Mouse (Mus musculus): ENCODE data around the gene Mcpt9.
A peak's percentile ranks its signal among the peaks of the same experiment; 100 is the strongest.
"Not testable (repeated sequence)": the region's sequence is repeated elsewhere in the genome, so short reads cannot be mapped to it uniquely, and the experiment has no call there.

The Mcpt9 gene

DNA sequence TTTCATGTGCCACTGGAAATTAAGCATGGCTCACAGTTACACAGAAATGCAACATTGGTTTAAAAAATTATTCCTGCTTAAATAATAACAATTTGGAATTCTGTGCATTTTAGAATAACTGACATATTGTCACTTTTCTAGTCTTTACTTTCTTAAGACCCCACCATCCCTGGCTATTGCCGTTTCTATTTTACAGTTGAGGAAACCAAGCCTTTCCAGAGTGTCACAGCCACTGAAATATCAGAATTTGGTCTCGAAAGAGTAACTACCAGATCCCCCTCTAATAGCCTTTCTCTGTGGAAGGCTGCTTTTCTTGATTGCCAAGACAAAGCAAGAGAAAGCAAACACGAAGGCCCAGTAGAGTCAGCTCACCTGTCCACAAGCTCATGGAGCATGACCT lies at the start of gene Mcpt9:
Gene Mcpt9, minus strand, starts transcription at position 101 of the 400 bp plus-strand sequence.
- not testable (repeated sequence) for DNase-seq (ENCODE audit: low read depth)

DNA sequence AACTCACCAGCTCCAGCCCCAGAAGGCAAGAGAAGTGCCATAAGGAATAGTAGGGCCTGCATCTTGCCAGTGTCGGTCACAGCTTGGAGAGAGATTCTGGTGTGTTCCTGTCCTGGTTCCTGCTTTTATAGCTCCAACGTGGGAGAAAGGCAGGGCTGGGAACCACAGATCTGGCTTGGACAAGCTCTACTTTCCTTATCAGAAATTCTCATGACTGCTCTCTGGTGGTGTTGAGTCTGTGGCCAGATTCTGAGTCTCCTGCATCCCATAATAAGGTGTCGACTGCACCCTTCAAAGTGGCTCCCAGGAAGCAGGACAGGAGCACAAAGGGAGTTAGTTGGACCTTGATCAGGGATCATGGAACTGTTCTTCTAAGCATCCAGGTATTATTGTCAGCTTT lies 31.9 kb upstream of the Mcpt9 start, which contains the start of gene Mcpt4:
Gene Mcpt4, minus strand, starts transcription at position 101 of the 400 bp plus-strand sequence.
- DNase-seq (ENCODE audit: low read depth), result not testable (repeated sequence)

DNA sequence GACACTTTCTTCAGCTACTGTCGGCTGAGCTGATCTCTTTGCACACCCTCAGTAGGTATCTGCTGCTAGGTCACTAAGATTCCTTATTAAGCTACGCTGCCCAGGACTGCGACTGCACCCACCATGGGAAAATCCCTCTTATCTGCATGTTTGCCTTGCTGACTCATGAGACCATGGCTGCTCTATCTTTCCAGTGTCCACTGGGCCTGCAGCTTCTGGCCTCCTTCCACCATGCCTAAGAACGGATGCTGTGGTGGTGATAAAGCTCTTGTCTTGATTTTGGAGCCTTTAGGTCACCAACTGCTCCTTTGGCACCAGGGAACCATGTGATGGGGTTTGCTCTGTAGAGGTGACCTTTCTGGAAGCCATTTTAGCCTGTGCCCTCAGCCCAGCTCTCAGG lies 27.4 kb upstream of the Mcpt9 start:
- DNase-seq (ENCODE audit: low read depth), result no peak

GRCm38 (mm10) chr14:56055408-56055807 lies 25.1 kb upstream of the Mcpt9 start:
- DNase-seq (ENCODE audit: low read depth), result no peak

DNA sequence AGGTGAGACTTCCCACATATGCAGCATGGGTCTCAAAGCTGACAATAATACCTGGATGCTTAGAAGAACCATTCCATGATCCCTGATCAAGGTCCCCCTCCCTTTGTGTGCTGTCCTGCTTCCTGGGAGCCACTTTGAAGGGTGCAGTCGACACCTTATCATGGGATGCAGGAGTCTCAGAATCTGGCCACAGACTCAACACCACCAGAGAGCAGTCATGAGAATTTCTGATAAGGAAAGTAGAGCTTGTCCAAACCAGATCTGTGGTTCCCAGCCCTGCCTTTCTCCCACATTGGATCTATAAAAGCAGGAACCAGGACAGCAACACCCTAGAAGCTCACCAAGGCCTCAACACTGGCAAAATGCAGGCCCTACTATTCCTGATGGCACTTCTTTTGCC lies 11.5 kb upstream of the Mcpt9 start, which contains the start of gene Mcpt2:
Gene Mcpt2, plus strand, starts transcription at position 250 of the 400 bp plus-strand sequence.
- not testable (repeated sequence) for DNase-seq (ENCODE audit: low read depth)

DNA sequence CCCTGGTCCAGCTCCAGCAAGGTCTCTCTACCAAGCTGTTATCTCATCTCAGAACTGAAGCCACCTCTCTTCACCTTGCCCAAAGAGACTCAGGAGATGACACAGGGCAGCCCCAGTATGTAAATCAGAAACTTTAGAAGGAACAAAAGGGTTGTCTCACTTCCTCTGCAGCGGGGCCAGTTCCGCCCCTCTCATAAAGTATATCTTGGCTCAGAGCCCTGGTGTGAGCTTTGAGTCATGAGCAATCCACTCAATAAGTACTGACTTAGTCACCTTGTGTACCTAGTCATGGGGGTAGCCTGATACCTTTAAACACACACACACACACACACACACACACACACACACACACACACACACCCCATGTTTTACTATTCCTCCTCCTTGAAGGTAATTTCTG lies 4.1 kb upstream of the Mcpt9 start:
- DNase-seq (ENCODE audit: low read depth), result peak; percentile 53

DNA sequence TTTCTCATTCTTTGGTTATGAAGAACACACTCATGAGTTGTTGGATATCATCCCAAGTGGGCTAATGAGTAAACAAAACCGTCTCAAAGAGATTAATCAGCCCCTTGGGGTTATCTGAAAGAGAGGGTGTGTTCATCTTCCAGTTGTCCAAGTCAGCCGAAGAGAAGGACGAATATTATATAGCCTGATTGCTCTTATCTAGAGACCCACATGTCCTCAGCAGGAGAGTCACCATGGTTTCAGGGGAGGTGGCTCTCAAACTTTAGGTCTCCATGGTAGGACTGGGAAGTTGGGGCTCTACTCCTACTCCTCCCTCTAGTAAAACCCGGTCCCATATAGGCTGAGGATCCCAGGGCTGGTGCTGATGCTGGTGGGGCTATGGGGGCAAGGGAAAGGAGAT lies 9.0 kb downstream of the Mcpt9 start:
- DNase-seq (ENCODE audit: low read depth), result not testable (repeated sequence)

- DNase-seq (ENCODE audit: low read depth), result peak; percentile 28
Observed at GRCm38 (mm10) chr14:56019446-56019845, 10.8 kb downstream of the Mcpt9 start.

GRCm38 (mm10) chr14:56017671-56018070 lies 12.6 kb downstream of the Mcpt9 start, which contains the start of gene Mcpt1:
Gene Mcpt1, plus strand, starts transcription at chr14:56017971.
- not testable (repeated sequence) for DNase-seq (ENCODE audit: low read depth)

DNA sequence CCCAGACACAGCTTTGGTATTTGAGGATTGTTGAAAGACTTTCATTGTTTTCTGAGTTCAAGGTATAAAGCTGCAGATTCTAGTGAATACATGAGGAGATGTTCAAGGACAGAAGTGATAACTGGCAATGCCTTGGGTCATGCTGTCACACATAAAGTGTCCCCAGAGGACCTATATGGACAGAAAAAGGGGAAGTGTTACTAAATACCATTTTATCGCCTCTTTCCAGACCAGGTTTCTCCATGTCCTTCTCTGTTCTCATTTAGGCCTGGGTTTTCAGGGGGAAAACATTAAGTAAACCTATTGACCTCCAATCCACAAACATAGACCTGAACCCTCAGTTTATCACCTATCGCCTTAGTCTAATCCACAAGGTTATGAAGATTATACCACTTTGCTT lies 16.4 kb downstream of the Mcpt9 start:
- no peak for DNase-seq (ENCODE audit: low read depth)

GRCm38 (mm10) chr14:56013147-56013546 lies 17.1 kb downstream of the Mcpt9 start:
- DNase-seq (ENCODE audit: low read depth), result no peak

- DNase-seq (ENCODE audit: low read depth), result not testable (repeated sequence)
Observed at GRCm38 (mm10) chr14:55987464-55987863, 42.8 kb downstream of the Mcpt9 start.

Measured in NIH3T3 (cell line).